Mouse (Mus musculus) Patski (cell line): ENCODE measurements around the gene Plxnd1. TPM values are rescaled to one million over a fixed set of nuclear protein-coding genes. Genes with fewer than 3 reads are reported as not detected.

ENCODE experiments used
- ATAC-seq: fragments of 100-300 bp; one replicate; pipeline ENCODE4 v1.8.0; 2021
- CTCF ChIA-PET: fragments of 350-600 bp; sonication (Branson Sonifier 250); formaldehyde crosslinking; loops from one replicate; lab custom pipeline; 2022; ENCODE audit warnings: inconsistent platforms; lab: Charles Lee
- POLR2A ChIA-PET: fragments of 350-600 bp; sonication (Branson Sonifier 250); formaldehyde crosslinking; loops from one replicate; lab custom pipeline; 2022; ENCODE audit warnings: antibody characterized with exemption, inconsistent platforms; lab: Charles Lee
- DNase-seq: peaks from one replicate; pipeline ENCODE4 v3.0.0-alpha.2; 2011; ENCODE audit warnings: low read depth, low spot score
- H3K27me3 ChIP-seq: fragments of 371-371 bp; one replicate; pipeline ENCODE4 v1.5.1; 2021
- CTCF ChIP-seq: fragments of 100-300 bp; IDR thresholded peaks from one replicate; pipeline ENCODE4 v1.5.1; 2021
- in situ Hi-C: fragments of 300-500 bp; cut with MboI; formaldehyde crosslinking; loops from 3 replicates; pipeline ENCODE4 v1.11.1; 2018; ENCODE audit warnings: low pct_unique_long_range_greater_than_20kb, mixed read lengths
- polyA plus RNA-seq: library from polyadenylated mRNA; unstranded; gene quantifications from one replicate; pipeline ENCODE4 v1.2.3, GENCODE M21; 2021

Gene Plxnd1
- polyA plus RNA-seq, 1 experiment from 2014 or later: 79.9 TPM

DNA sequence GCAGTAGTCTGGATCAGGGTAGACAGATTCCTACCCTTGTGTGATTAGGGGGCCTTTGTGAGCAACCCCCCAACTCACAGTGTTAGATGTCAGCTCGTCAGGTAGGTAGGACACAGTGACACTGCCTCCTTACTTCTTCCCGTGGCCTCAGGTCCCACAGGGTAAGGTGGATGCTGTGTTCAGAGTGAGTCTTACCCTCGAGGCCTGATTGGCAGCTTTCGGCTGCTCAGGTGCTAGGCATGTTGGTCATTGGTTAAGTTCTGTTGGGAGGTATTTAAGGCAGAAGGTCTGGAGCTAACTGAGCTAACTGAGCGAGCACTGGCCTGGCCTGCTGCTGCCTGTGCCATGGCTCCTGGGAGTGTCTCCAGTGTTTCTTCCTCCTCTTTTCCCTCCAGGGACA is 50.2 kb downstream of the Plxnd1 start, which contains the start of gene H1foo:
Gene H1foo, plus strand, starts transcription at position 301 of the 400 bp plus-strand sequence.
- ATAC-seq: no peak
- no peak for DNase-seq
- ChIA-PET CTCF (interaction anchor here (1.1 kb wide), 1 partner anchor 33 kb away, joined by 3 read pairs; no protein-coding TSS in a partner anchor), POLR2A (no interaction called here)
- no peak for TF ChIP-seq CTCF
- in situ Hi-C loops: no loop called here
- H3K27me3 ChIP-seq: no peaks in the 10 kb centered on the region

GRCm38 (mm10) chr6:115943498-115944427 is 51.0 kb downstream of the Plxnd1 start:
- H3K27me3 ChIP-seq: no peaks in the 10 kb centered on the region
- in situ Hi-C loops: no loop called here
- ChIA-PET CTCF (interaction anchor here (1.2 to 1.8 kb wide), 2 partner anchors 13 to 18 kb away, joined by 4 to 10 read pairs; partner anchors contain the start of gene Rho), POLR2A (interaction anchor here (0.9 kb wide), 1 partner anchor 88 kb away, joined by 3 read pairs; no protein-coding TSS in a partner anchor)
- ATAC-seq: no peak
- DNase-seq: no peak
- TF ChIP-seq CTCF: no peak

DNA sequence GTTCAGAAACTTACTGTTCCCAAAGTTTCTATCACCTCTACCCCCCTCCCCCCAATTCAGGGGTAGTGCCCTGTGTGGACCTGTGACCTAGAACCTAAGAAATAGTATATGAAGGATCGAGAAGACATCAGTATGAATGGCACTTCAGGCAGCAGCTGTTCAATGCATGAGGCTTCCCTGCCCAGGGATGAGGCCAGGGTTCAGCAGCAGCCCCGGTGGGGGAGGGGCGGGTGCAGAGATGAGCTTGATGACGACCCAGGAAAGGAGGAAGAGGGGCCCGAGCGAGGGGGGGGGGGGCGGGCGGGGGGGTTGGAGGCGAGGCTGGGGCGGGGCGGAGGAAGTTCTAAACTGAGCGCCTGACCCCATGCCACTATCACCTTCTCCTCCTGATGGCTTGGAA is 53.7 kb downstream of the Plxnd1 start:
- CTCF ChIA-PET: no interaction called here
- in situ Hi-C loops: no loop called here
- no peaks in the 10 kb centered on the region for H3K27me3 ChIP-seq
- TF ChIP-seq CTCF: no peak
- POLR2A ChIA-PET: no interaction called here
- DNase-seq (no peak), ATAC-seq (no peak)

DNA sequence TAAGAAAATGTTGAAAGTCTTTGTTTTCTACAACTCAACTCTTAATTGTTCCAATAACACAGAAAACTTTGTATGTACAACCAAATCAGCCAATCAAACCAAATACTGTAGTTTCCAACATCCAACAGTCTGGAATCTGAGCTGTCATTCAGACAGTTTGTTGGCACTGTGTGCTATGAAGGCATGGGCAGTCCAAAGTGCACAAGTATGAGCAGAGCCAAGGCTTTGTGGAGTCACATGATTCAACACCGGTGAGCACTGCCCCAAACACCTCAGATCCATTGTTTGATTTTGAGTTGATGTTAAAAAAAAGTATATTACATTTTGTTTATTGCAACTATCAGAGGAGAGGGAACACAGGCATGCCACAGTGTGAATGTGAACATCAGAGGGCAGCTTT is 54.2 kb downstream of the Plxnd1 start:
- ChIA-PET POLR2A (no interaction called here), CTCF (no interaction called here)
- no peak for TF ChIP-seq CTCF
- in situ Hi-C loops: no loop called here
- DNase-seq (no peak), ATAC-seq (no peak)
- no peaks in the 10 kb centered on the region for H3K27me3 ChIP-seq

GRCm38 (mm10) chr6:115938798-115939197 is 56.0 kb downstream of the Plxnd1 start:
- ATAC-seq: no peak
- in situ Hi-C loops: no loop called here
- ChIA-PET CTCF (interaction anchor here (1.4 kb wide), 1 partner anchor 22 kb away, joined by 3 read pairs; no protein-coding TSS in a partner anchor), POLR2A (no interaction called here)
- TF ChIP-seq CTCF: no peak
- no peak for DNase-seq
- H3K27me3 ChIP-seq: no peaks in the 10 kb centered on the region

DNA sequence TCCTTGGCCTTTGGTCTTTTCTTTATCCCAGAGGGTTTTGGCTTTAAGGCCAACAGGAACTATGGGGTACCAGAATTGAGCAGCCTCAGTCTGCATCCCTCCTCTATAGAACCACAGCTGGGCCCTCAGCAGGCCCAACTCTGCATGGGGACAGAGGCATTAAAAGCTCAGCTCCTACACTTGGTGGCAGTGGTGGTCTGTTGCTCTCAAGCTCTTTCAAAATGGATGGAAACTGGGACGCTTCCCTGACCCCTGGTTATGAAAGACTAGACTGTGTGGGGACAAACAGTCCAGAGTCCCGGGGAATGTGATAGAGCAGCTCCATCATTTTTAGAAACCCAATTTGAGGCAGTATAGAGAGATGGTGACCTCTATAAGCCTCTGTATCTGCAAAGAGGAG is 56.8 kb downstream of the Plxnd1 start:
- no peak for DNase-seq
- H3K27me3 ChIP-seq: no peaks in the 10 kb centered on the region
- ChIA-PET CTCF (interaction anchor here (1.4 kb wide), 1 partner anchor 22 kb away, joined by 3 read pairs; no protein-coding TSS in a partner anchor), POLR2A (no interaction called here)
- in situ Hi-C loops: no loop called here
- no peak for ATAC-seq
- no peak for TF ChIP-seq CTCF

- POLR2A ChIA-PET: no interaction called here
- no peaks in the 10 kb centered on the region for H3K27me3 ChIP-seq
- CTCF ChIA-PET: interaction anchor here (0.9 kb wide), 1 partner anchor 44 kb away, joined by 3 read pairs; no protein-coding TSS in a partner anchor
- no peak for DNase-seq
- TF ChIP-seq CTCF: no peak
- ATAC-seq: no peak
- in situ Hi-C loops: no loop called here
These were observed 59.3 kb downstream of the Plxnd1 start for GRCm38 (mm10) chr6:115935544-115935943.

- CTCF ChIA-PET: interaction anchor here (0.7 to 3.5 kb wide), 3 partner anchors 11 to 31 kb away, joined by 3 to 10 read pairs (median 4); no protein-coding TSS in a partner anchor
These were observed 62.4 kb downstream of the Plxnd1 start for GRCm38 (mm10) chr6:115932391-115932790.

DNA sequence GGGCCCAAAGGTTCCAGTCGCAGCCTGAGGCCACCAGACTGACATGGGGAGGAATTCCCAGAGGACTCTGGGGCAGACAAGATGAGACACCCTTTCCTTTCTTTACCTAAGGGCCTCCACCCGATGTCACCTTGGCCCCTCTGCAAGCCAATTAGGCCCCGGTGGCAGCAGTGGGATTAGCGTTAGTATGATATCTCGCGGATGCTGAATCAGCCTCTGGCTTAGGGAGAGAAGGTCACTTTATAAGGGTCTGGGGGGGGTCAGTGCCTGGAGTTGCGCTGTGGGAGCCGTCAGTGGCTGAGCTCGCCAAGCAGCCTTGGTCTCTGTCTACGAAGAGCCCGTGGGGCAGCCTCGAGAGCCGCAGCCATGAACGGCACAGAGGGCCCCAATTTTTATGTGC is 63.2 kb downstream of the Plxnd1 start, which contains the start of gene Rho:
Gene Rho, plus strand, starts transcription at position 110 of the 400 bp plus-strand sequence.
- in situ Hi-C loops: no loop called here
- TF ChIP-seq CTCF: no peak
- ATAC-seq (no peak), DNase-seq (no peak)
- ChIA-PET POLR2A (no interaction called here), CTCF (interaction anchor here (0.7 to 3.5 kb wide), 3 partner anchors 12 to 31 kb away, joined by 3 to 10 read pairs (median 4); no protein-coding TSS in a partner anchor)
- no peaks in the 10 kb centered on the region for H3K27me3 ChIP-seq

More at GRCm38 (mm10) chr6:115932391-115932790, 62.4 kb downstream of the Plxnd1 start:
- H3K27me3 ChIP-seq: no peaks in the 10 kb centered on the region
- in situ Hi-C loops: no loop called here
- POLR2A ChIA-PET: no interaction called here
- TF ChIP-seq CTCF: no peak
- ATAC-seq (no peak), DNase-seq (no peak)

DNA sequence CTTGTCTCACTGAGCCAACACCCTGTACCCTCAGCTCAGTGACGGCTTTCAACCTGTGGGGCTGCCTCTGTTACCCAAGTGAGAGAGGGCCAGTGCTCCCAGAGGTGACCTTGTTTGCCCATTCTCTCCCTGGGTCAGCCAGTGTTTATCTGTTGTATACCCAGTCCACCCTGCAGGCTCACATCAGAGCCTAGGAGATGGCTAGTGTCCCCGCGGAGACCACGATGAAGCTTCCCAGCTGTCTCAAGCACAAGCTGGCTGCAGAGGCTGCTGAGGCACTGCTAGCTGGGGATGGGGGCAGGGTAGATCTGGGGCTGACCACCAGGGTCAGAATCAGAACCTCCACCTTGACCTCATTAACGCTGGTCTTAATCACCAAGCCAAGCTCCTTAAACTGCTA is 64.8 kb downstream of the Plxnd1 start:
- ATAC-seq (no peak), DNase-seq (no peak)
- CTCF ChIA-PET: interaction anchor here (3.5 kb wide), 1 partner anchor 13 kb away, joined by 10 read pairs; no protein-coding TSS in a partner anchor

More for the DNA sequence above, 64.8 kb downstream of the Plxnd1 start:
- in situ Hi-C loops: no loop called here
- no peak for TF ChIP-seq CTCF
- POLR2A ChIA-PET: no interaction called here
- no peaks in the 10 kb centered on the region for H3K27me3 ChIP-seq
